Mouse (Mus musculus): ENCODE data around the gene Klhl33. TPM values are rescaled to one million over a fixed set of nuclear protein-coding genes. Genes with fewer than 3 reads are reported as not detected.

Gene Klhl33
- polyA plus RNA-seq, 1 experiment, result 2.1 TPM

DNA sequence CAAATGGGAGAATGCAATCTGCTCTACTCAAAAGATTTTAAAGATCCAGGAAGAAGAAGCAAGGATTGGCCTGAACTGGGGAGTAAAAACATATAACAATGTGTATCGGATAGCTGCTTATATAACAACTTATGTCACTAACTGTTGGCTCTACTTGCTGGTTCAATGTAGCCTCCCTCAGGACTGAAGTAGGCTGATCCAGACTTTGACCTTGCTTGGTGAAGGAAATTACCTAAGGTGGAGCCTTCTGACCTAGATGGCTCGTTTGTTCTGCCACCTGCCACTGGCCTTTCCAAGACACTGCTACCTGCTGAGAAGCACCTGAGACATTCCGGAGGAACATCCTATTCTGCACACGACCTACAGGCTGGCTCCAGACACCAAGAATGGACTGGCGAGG lies 41.5 kb downstream of the Klhl33 start:
- no peak for DNase-seq (ENCODE audit: low read depth)

Other genes starting within 250 kb of the Klhl33 start
- not detected in 2 replicates for gene Olfr747, start 204.3 kb downstream of the Klhl33 start, polyA plus RNA-seq (2012; rRNA removed)
- gene Olfr748, start 190.1 kb downstream of the Klhl33 start, polyA plus RNA-seq (2012; rRNA removed), result not detected in 2 replicates
- not detected in 2 replicates for gene Olfr749, start 152.4 kb downstream of the Klhl33 start, polyA plus RNA-seq (2012; rRNA removed)
- gene Ttc5, start 112.0 kb downstream of the Klhl33 start, polyA plus RNA-seq (2012; rRNA removed), result 31.9 and 32.5 TPM in 2 replicates
- gene Ccnb1ip1, start 89.8 kb downstream of the Klhl33 start, polyA plus RNA-seq (2012; rRNA removed), result 0.07 TPM in 1 of 2 replicates, not detected in the other
- 27.1 and 33.3 TPM in 2 replicates for gene Parp2, start 89.7 kb downstream of the Klhl33 start, polyA plus RNA-seq (2012; rRNA removed)
- gene Tep1, start 26.9 kb downstream of the Klhl33 start, polyA plus RNA-seq (2012; rRNA removed), result 29.1 and 43.4 TPM in 2 replicates
- gene Osgep, start 27.4 kb upstream of the Klhl33 start, polyA plus RNA-seq (2012; rRNA removed), result 88.0 and 102 TPM in 2 replicates
- gene Apex1, start 27.5 kb upstream of the Klhl33 start, polyA plus RNA-seq (2012; rRNA removed), result 53.7 and 58.3 TPM in 2 replicates
- gene Pip4p1, start 33.3 kb upstream of the Klhl33 start, polyA plus RNA-seq (2012; rRNA removed), result 94.6 and 111 TPM in 2 replicates
- gene Pnp, start 33.6 kb upstream of the Klhl33 start, polyA plus RNA-seq (2012; rRNA removed), result 73.0 and 74.1 TPM in 2 replicates
- gene Gm49342, start 47.0 kb upstream of the Klhl33 start, polyA plus RNA-seq (2012; rRNA removed), result 59.5 and 96.5 TPM in 2 replicates
- 5.4 and 6.8 TPM in 2 replicates for gene Pnp2, start 58.5 kb upstream of the Klhl33 start, polyA plus RNA-seq (2012; rRNA removed)
- gene Rnase10, start 110.2 kb upstream of the Klhl33 start, polyA plus RNA-seq (2012; rRNA removed), result 894 and 1,367 TPM in 2 replicates
- 470 and 637 TPM in 2 replicates for gene Rnase9, start 144.4 kb upstream of the Klhl33 start, polyA plus RNA-seq (2012; rRNA removed)
- gene Rnase11, start 152.7 kb upstream of the Klhl33 start, polyA plus RNA-seq (2012; rRNA removed), result 17.1 and 17.8 TPM in 2 replicates
- gene Rnase12, start 160.2 kb upstream of the Klhl33 start, polyA plus RNA-seq (2012; rRNA removed), result 504 and 632 TPM in 2 replicates
- 0.09 TPM in 1 of 2 replicates, not detected in the other for gene Olfr750, start 176.9 kb upstream of the Klhl33 start, polyA plus RNA-seq (2012; rRNA removed)
- gene Rnase4, start 193.6 kb upstream of the Klhl33 start, polyA plus RNA-seq (2012; rRNA removed), result 151 and 247 TPM in 2 replicates
- 13.6 and 20.6 TPM in 2 replicates for gene Ang, start 193.6 kb upstream of the Klhl33 start, polyA plus RNA-seq (2012; rRNA removed)
- gene Eddm3b, start 216.9 kb upstream of the Klhl33 start, polyA plus RNA-seq (2012; rRNA removed), result 172 and 185 TPM in 2 replicates
- gene Rnase6, start 226.4 kb upstream of the Klhl33 start, polyA plus RNA-seq (2012; rRNA removed), result 14.7 and 16.5 TPM in 2 replicates
- gene Rnase1, start 249.3 kb upstream of the Klhl33 start, polyA plus RNA-seq (2012; rRNA removed), result 5.1 and 7.5 TPM in 2 replicates